In genomic region chr10:13177973-13178624, GRCm38 (mm10) we compare ENCODE assay signal across 27 mouse cellular contexts. TPM values are rescaled to one million over a fixed set of nuclear protein-coding genes. Genes with fewer than 3 reads are reported as not detected.
DNase-seq lines count a peak whose midpoint lies in the region; ATAC-seq and TF ChIP-seq lines count a peak whose summit lies in the region.
"Had no signal": no experiment of that assay in that cellular context is flagged by ENCODE, and none has a peak within 500 bp of the region (broad histone marks: within the 10 kb centered on the region; RNA-seq: fewer than 3 reads in every experiment).

Zc2hc1b (minus strand) TSS chr10:13178023.

- no peak within 1 kb of the TSS for H3K4me2 ChIP-seq in embryonic facial prominence, embryonic 13.5 days
- no peak within 1 kb of the TSS for H3K4me2 ChIP-seq in stomach, embryonic 15.5 days
- H3K4me2 ChIP-seq: embryonic facial prominence, embryonic 12.5 days; heart, embryonic 13.5 days; hindbrain, embryonic 15.5 days had no signal

- H3K36me3 ChIP-seq in embryonic facial prominence, embryonic 13.5 days: peaks cover 63% of the 10 kb centered on the region
- peaks cover 76% of the 10 kb centered on the region for H3K36me3 ChIP-seq in embryonic facial prominence, embryonic 10.5 days (replicated peaks)
- peaks cover 5% of the 10 kb centered on the region for H3K36me3 ChIP-seq in testis, adult 2 months (ENCODE audit: control insufficient read depth, insufficient read depth, low read length)
- H3K36me3 ChIP-seq in stomach, embryonic 15.5 days: peaks cover 50% of the 10 kb centered on the region

- H3K9me3 ChIP-seq in embryonic facial prominence, embryonic 13.5 days: no peaks in the 10 kb centered on the region
- no peaks in the 10 kb centered on the region for H3K9me3 ChIP-seq in embryonic facial prominence, embryonic 10.5 days
- H3K9me3 ChIP-seq in stomach, embryonic 15.5 days: no peaks in the 10 kb centered on the region
- H3K9me3 ChIP-seq: embryonic facial prominence, embryonic 12.5 days; forebrain, embryonic 10.5 days; G1E; heart, embryonic 13.5 days; hindbrain, embryonic 15.5 days had no signal

- no peak for ATAC-seq in embryonic facial prominence, embryonic 13.5 days (ENCODE audit: insufficient number of reproducible peaks, insufficient read depth, low FRiP score, low TSS enrichment, low read depth)
- ATAC-seq in stomach, embryonic 15.5 days (ENCODE audit: insufficient read depth, low FRiP score, low read depth): peak; percentile 22; the same call in 1 of the 2 replicates
- no peak for ATAC-seq in inflammation-experienced regulatory T-cells, adult 6 months
- ATAC-seq: CD4-positive, CD25-positive, alpha-beta regulatory T cell, adult 4 months; forebrain, embryonic 14.5 days had no signal

- H3K27ac ChIP-seq in embryonic facial prominence, embryonic 13.5 days: 0 out of 2 replicates have a peak within 1 kb of the TSS, but pooled peaks have one; percentile 11
- no peak within 1 kb of the TSS for H3K27ac ChIP-seq in embryonic facial prominence, embryonic 10.5 days (replicated peaks)
- no peak within 1 kb of the TSS for H3K27ac ChIP-seq in testis, adult 2 months (ENCODE audit: control insufficient read depth, insufficient read depth, low read depth, low read length)
- peak within 1 kb of the TSS; percentile 45; the same call in 1 of the 2 replicates for H3K27ac ChIP-seq in stomach, embryonic 15.5 days
- H3K27ac ChIP-seq: embryonic facial prominence, embryonic 12.5 days; forebrain, embryonic 10.5 days; heart, embryonic 13.5 days; hindbrain, embryonic 15.5 days had no signal

- no peak within 1 kb of the TSS for H3K4me3 ChIP-seq in embryonic facial prominence, embryonic 13.5 days
- H3K4me3 ChIP-seq in embryonic facial prominence, embryonic 10.5 days: no peak within 1 kb of the TSS
- H3K4me3 ChIP-seq in testis, adult 2 months (ENCODE audit: control insufficient read depth, low read depth, low read length): peak within 1 kb of the TSS; percentile 64
- H3K4me3 ChIP-seq in stomach, embryonic 15.5 days (replicated peaks): no peak within 1 kb of the TSS
- H3K4me3 ChIP-seq: embryonic facial prominence, embryonic 12.5 days; erythroblast, embryonic 14.5 days; forebrain, embryonic 10.5 days; heart, embryonic 13.5 days; hindbrain, embryonic 15.5 days had no signal

- DNase-seq in embryonic facial prominence, embryonic 10.5 days (ENCODE audit: low spot score): no peak
- no peak for DNase-seq in testis, postnatal 10 days (ENCODE audit: low spot score)
- DNase-seq in lung, postnatal 10 days: no peak
- DNase-seq: adrenal gland, postnatal 10 days; B cell, adult 2 months; cerebellum, adult 11 months; cerebellum, adult 8-10 months; cerebellum, postnatal 14 days; embryo, embryonic 11 days; gastrocnemius, postnatal 36 days; heart, adult 18-20 months; heart, postnatal 36 days had no signal

- WGBS in embryonic facial prominence, embryonic 13.5 days: 41% methylated on average over 7 of the region's 7 CpGs
- 71% methylated on average over 7 of the region's 7 CpGs for WGBS in embryonic facial prominence, embryonic 10.5 days
- 52% methylated on average over 7 of the region's 7 CpGs for WGBS in stomach, embryonic 15.5 days

- H3K4me1 ChIP-seq in embryonic facial prominence, embryonic 13.5 days: peaks cover 2% of the 10 kb centered on the region; the same call in 1 of the 2 replicates
- H3K4me1 ChIP-seq in embryonic facial prominence, embryonic 10.5 days: peaks cover 1% of the 10 kb centered on the region
- no peaks in the 10 kb centered on the region for H3K4me1 ChIP-seq in testis, adult 2 months (ENCODE audit: control insufficient read depth, insufficient read depth, low read length)
- H3K4me1 ChIP-seq in stomach, embryonic 15.5 days: no peaks in the 10 kb centered on the region
- H3K4me1 ChIP-seq: embryonic facial prominence, embryonic 12.5 days; hindbrain, embryonic 15.5 days had no signal

- no peaks in the 10 kb centered on the region for H3K27me3 ChIP-seq in embryonic facial prominence, embryonic 13.5 days
- no peaks in the 10 kb centered on the region for H3K27me3 ChIP-seq in embryonic facial prominence, embryonic 10.5 days (replicated peaks; ENCODE audit: low read depth, poor library complexity, severe bottlenecking)
- H3K27me3 ChIP-seq in testis, adult 2 months (ENCODE audit: control insufficient read depth, insufficient read depth, low read length): no peaks in the 10 kb centered on the region
- H3K27me3 ChIP-seq in stomach, embryonic 15.5 days (replicated peaks): no peaks in the 10 kb centered on the region
- H3K27me3 ChIP-seq: embryonic facial prominence, embryonic 12.5 days; heart, embryonic 13.5 days; hindbrain, embryonic 15.5 days had no signal

- TF ChIP-seq CTCF in testis, adult 2 months (IDR thresholded peaks at IDR 0.05; ENCODE audit: control insufficient read depth, insufficient read depth, insufficient replicate concordance, low read depth, low read length): no peak

- H3K9ac ChIP-seq in embryonic facial prominence, embryonic 13.5 days: no peak within 1 kb of the TSS
- H3K9ac ChIP-seq in stomach, embryonic 15.5 days: no peak within 1 kb of the TSS
- H3K9ac ChIP-seq: embryonic facial prominence, embryonic 12.5 days; heart, embryonic 13.5 days; hindbrain, embryonic 15.5 days had no signal

- no peak for TF ChIP-seq POLR2A in testis, adult 2 months (IDR thresholded peaks at IDR 0.05; ENCODE audit: control insufficient read depth, low read depth, low read length)

RNA-seq across cellular contexts. Expression of gene Zc2hc1b, which starts in this region (rescaled TPM):
- not detected in 2 replicates for polyA plus RNA-seq in embryonic facial prominence, embryonic 13.5 days (2015; fragmentation: Nextera tagmentation; extraction: Ambion mirVana)
- not detected in 2 replicates for polyA plus RNA-seq in embryonic facial prominence, embryonic 10.5 days (2016; fragmentation: Nextera tagmentation; extraction: Ambion mirVana)
- 3.9 and 4.8 TPM in 2 replicates for polyA plus RNA-seq in testis, adult 2 months (2012; rRNA removed)
- not detected in 2 replicates for polyA plus RNA-seq in stomach, embryonic 15.5 days (2015; fragmentation: Nextera tagmentation; extraction: Ambion mirVana)
- not detected for polyA plus RNA-seq in inflammation-experienced regulatory T-cells, adult 6 months (2017; shearing (Covaris generic))
- polyA plus RNA-seq: brain, embryonic 14.5 days; CD4-positive, CD25-positive, alpha-beta regulatory T cell, adult 4 months; embryonic facial prominence, embryonic 12.5 days; erythroblast, embryonic 14.5 days; forebrain, embryonic 10.5 days; forebrain, embryonic 14.5 days; G1E; heart, embryonic 13.5 days; heart, postnatal 0 days; hindbrain, embryonic 11.5 days; hindbrain, embryonic 15.5 days had no signal

Comparison
In these comparisons a context has a peak if more than half of its experiments do, and no peak if none do; other contexts are left out.
1. Peak in ATAC-seq and H3K27ac ChIP-seq in stomach, embryonic 15.5 days; RNA of the gene not detected or under 1 TPM.